Mouse (Mus musculus) heart, postnatal 25 days (tissue): ENCODE measurements around the gene Mtx1. TPM values are rescaled to one million over a fixed set of nuclear protein-coding genes. Genes with fewer than 3 reads are reported as not detected.
"Not testable (repeated sequence)": the region's sequence is repeated elsewhere in the genome, so short reads cannot be mapped to it uniquely, and the experiment has no call there.

ENCODE experiments used
- DNase-seq: peaks from one replicate; pipeline ENCODE4 v3.0.0; 2022; ENCODE audit warnings: low spot score
- intact Hi-C: fragments of 180-260 bp; cut with DNase I; formaldehyde crosslinking; loops from one replicate; pipeline ENCODE4 v1.15.1; 2025
- microRNA-seq: library from miRNA; unstranded; fragments of <30 nt; microRNA quantifications from one replicate; pipeline ENCODE4 v1.2.0, GENCODE M21; 2022
- total RNA-seq, 2 experiments: library from RNA; stranded (reverse); gene quantifications; 2 replicates each; pipeline ENCODE4 v1.2.3; 2021

The Mtx1 gene
- total RNA-seq, 2 experiments from 2014 or later: 62.3 to 62.6 TPM

DNA sequence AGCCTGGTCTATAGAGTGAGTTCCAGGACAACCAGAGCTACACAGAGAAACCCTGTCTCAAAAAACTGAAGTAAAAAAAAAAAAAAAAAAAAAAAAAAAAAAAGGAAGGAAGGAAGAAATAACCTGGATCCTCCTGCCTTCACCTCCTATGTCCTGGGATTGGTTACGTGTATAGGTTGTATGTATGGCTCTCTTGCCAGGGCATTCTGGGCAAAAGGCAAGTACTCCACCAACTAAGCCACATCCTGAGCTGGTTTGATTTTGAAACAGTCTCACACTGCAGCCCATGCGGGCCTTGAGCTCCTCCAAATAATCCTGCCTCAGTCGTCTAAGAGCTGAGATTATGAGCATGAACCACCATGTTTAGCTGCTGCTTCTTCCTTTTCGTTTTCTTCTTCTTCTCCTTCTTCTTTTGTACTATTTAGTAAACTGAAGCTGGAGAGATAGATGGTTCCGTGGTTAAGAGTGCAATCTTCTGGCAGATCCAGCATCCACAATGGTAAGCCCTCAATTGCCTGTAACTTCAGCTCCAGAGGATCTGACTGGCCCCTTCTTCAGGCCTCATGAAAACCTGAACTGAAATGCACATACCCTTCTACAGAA, 63.1 kb downstream of the Mtx1 start:
- no peak for DNase-seq
- intact Hi-C loops: no loop called here

DNA sequence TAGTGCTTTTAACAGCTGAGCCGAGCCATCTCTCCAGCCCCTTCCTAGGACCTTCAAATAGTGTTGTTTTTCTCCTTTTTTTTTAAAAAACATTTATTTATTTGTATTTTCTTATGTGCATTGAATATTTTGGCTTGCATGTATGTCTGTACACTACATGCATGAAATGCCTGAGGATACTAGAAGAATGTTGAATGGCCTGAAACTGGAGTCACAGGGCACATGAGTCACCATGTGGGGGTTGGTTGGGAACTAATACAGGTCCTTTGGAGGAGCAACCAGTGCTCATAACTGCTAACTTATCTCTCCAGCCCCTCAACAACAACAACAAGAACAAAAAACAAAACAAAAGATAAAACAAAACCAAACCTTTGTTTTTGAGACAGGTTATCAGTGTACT, 63.8 kb downstream of the Mtx1 start:
- intact Hi-C loops: no loop called here

DNA sequence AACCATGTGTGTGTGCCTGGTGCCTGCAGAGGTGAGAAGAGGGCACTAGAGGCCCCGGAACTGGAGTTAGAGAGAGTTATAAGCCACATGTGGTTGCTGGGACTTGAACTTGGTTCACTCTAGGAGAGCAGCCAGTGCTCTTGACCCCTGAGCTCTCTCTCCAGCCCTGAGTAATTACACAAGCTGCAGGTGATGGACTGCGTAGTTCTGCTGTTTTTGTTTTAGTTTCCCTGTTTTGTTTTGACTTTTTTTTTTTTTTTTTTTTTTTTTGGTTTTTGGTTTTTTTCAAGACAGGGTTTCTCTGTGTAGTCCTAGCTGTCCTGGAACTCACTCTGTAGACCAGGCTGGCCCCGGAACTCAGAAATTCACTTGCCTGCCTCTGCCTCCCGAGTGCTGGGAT, 65.1 kb downstream of the Mtx1 start:
- no peak for DNase-seq
- intact Hi-C loops: no loop called here

More for the DNA sequence above, 63.8 kb downstream of the Mtx1 start:
- DNase-seq: no peak

GRCm38 (mm10) chr3:89161207-89161606, 65.7 kb downstream of the Mtx1 start:
- intact Hi-C loops, DNase-seq: not testable (repeated sequence)

- DNase-seq: no peak
Measured at GRCm38 (mm10) chr3:89159616-89160344, 67.1 kb downstream of the Mtx1 start, which contains the start of gene Hcn3. Gene Hcn3, minus strand, starts transcription at chr3:89160196.

DNA sequence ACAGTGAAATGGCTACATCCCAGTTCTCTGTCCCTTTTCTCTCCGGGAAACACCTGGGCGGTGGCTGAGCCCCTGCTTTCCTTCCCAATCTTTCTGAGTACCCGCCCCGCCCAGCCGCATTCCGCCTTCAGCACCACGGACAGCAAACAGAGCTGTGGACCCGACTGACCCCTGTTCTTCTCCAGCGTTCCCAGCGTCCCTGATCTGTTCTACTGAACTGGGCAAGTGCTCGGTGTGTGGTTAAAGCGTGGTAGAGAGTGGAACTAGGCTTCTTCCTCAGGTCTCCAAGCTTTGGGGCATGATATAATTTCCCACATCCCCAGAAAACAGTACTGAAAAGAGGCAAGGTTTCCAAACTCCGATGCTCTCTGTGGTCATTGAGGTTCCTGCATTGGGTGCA, 67.7 kb downstream of the Mtx1 start:
- intact Hi-C loops: no loop called here
- no peak for DNase-seq

More at GRCm38 (mm10) chr3:89159616-89160344, 67.1 kb downstream of the Mtx1 start, which contains the start of gene Hcn3:
- intact Hi-C loops: no loop called here

Small RNA genes within 50 kb of the gene (microRNA-seq; reads per million reads assigned to microRNA genes)
- 58.1 reads per million, percentile 51 among the genes with 10 or more reads in this experiment for gene Mir92b

Other genes starting within 250 kb of the Mtx1 start
- 10 to 100 TPM; 20.0 to 22.5 TPM for gene Rusc1, start 133.8 kb downstream of the Mtx1 start, total RNA-seq
- not detected for gene Gm43738, start 126.0 kb downstream of the Mtx1 start, total RNA-seq
- gene Fdps, start 125.1 kb downstream of the Mtx1 start, total RNA-seq: 10 to 100 TPM; 20.7 to 22.3 TPM
- gene Pklr, start 90.9 kb downstream of the Mtx1 start, total RNA-seq: not detected
- gene Hcn3, start 66.9 kb downstream of the Mtx1 start, total RNA-seq: under 1 TPM; 0.16 to 0.61 TPM
- 10 to 100 TPM; 18.1 to 18.7 TPM for gene Clk2, start 62.3 kb downstream of the Mtx1 start, total RNA-seq
- gene Scamp3, start 49.6 kb downstream of the Mtx1 start, total RNA-seq: 10 to 100 TPM; 48.9 to 50.2 TPM
- 1 to 10 TPM; 5.2 to 5.7 TPM for gene Fam189b, start 43.9 kb downstream of the Mtx1 start, total RNA-seq
- 10 to 100 TPM; 18.2 to 20.9 TPM for gene Gba, start 24.2 kb downstream of the Mtx1 start, total RNA-seq
- 1 to 10 TPM; 6.1 to 7.2 TPM for gene Thbs3, start 11.9 kb downstream of the Mtx1 start, total RNA-seq
- under 1 TPM; 0.22 to 0.39 TPM for gene Muc1, start 2.0 kb upstream of the Mtx1 start, total RNA-seq
- gene Krtcap2, start 18.9 kb upstream of the Mtx1 start, total RNA-seq: 10 to 100 TPM; 73.5 to 87.6 TPM
- under 1 TPM; 0.47 to 0.59 TPM for gene Trim46, start 19.2 kb upstream of the Mtx1 start, total RNA-seq
- 10 to 100 TPM; 51.7 to 53.9 TPM for gene Dpm3, start 32.3 kb upstream of the Mtx1 start, total RNA-seq
- gene Slc50a1, start 43.5 kb upstream of the Mtx1 start, total RNA-seq: 10 to 100 TPM; 21.0 TPM
- gene Efna1, start 54.1 kb upstream of the Mtx1 start, total RNA-seq: 10 to 100 TPM; 29.4 to 33.5 TPM
- under 1 TPM in 1 of 2 experiments, not detected in 1; 0.31 TPM for gene Efna3, start 95.9 kb upstream of the Mtx1 start, total RNA-seq
- gene Efna4, start 110.9 kb upstream of the Mtx1 start, total RNA-seq: under 1 TPM; 0.31 to 0.47 TPM
- 10 to 100 TPM; 52.7 to 68.7 TPM for gene Adam15, start 122.9 kb upstream of the Mtx1 start, total RNA-seq
- not detected for gene Dcst2, start 134.9 kb upstream of the Mtx1 start, total RNA-seq
- not detected for gene Dcst1, start 138.2 kb upstream of the Mtx1 start, total RNA-seq
- 10 to 100 TPM; 20.6 to 25.1 TPM for gene Zbtb7b, start 167.7 kb upstream of the Mtx1 start, total RNA-seq
- under 1 TPM; 0.23 to 0.59 TPM for gene Lenep, start 175.7 kb upstream of the Mtx1 start, total RNA-seq
- gene Flad1, start 184.8 kb upstream of the Mtx1 start, total RNA-seq: 10 to 100 TPM; 57.5 to 60.8 TPM
- gene Cks1b, start 191.3 kb upstream of the Mtx1 start, total RNA-seq: 1 to 10 TPM; 4.1 to 4.7 TPM
- 10 to 100 TPM; 35.7 to 35.8 TPM for gene Shc1, start 191.4 kb upstream of the Mtx1 start, total RNA-seq
- gene Pygo2, start 203.1 kb upstream of the Mtx1 start, total RNA-seq: 10 to 100 TPM; 13.5 to 18.0 TPM
- gene Pbxip1, start 209.6 kb upstream of the Mtx1 start, total RNA-seq: 10 to 100 TPM; 49.2 to 56.9 TPM
- gene Pmvk, start 227.5 kb upstream of the Mtx1 start, total RNA-seq: 1 to 10 TPM; 7.4 to 8.4 TPM